Mouse (Mus musculus) kidney, embryonic 14.5 days (tissue): ENCODE results near the gene Rtn2. TPM values are rescaled to one million over a fixed set of nuclear protein-coding genes. Genes with fewer than 3 reads are reported as not detected.

ENCODE experiments used
- ATAC-seq: fragments of 200-750 bp; cut with Nextera tagmentation; 2 replicates; pipeline ENCODE4 v1.8.0; 2017; ENCODE audit warnings: moderate number of reproducible peaks, mild to moderate bottlenecking, moderate TSS enrichment, moderate library complexity; ENCODE audit not compliant: low FRiP score, low TSS enrichment
- H3K27ac ChIP-seq: fragments of 300-500 bp; sonication (generic); 2 replicates; pipeline ENCODE4 v1.5.1; 2014; ENCODE audit warnings: low read depth, mild to moderate bottlenecking, low read length, moderate library complexity, mixed read lengths
- H3K27me3 ChIP-seq: fragments of 300-500 bp; sonication (generic); 2 replicates; pipeline ENCODE4 v1.6.1; 2014; ENCODE audit warnings: mild to moderate bottlenecking, low read length; ENCODE audit not compliant: control insufficient read depth, insufficient read depth
- H3K36me3 ChIP-seq: fragments of 300-500 bp; sonication (generic); 2 replicates; pipeline ENCODE4 v1.6.1; 2014; ENCODE audit warnings: low read length, mixed read lengths; ENCODE audit not compliant: control insufficient read depth, insufficient read depth
- H3K4me1 ChIP-seq: fragments of 300-500 bp; sonication (generic); 2 replicates; pipeline ENCODE4 v1.6.1; 2014; ENCODE audit warnings: low read length, mixed read lengths; ENCODE audit not compliant: control insufficient read depth, insufficient read depth
- H3K4me2 ChIP-seq: fragments of 300-500 bp; sonication (generic); replicated peaks from 2 replicates; pipeline ENCODE4 v1.6.1; 2014; ENCODE audit warnings: low read depth, mild to moderate bottlenecking, low read length
- H3K4me3 ChIP-seq: fragments of 300-500 bp; sonication (generic); 2 replicates; pipeline ENCODE4 v1.5.1; 2014; ENCODE audit warnings: mild to moderate bottlenecking, low read length
- H3K9ac ChIP-seq: fragments of 300-500 bp; sonication (generic); 2 replicates; pipeline ENCODE4 v1.6.1; 2014; ENCODE audit warnings: low read depth, mild to moderate bottlenecking, low read length, moderate library complexity
- H3K9me3 ChIP-seq: fragments of 300-500 bp; sonication (generic); 2 replicates; pipeline ENCODE4 v1.6.1; 2016; ENCODE audit warnings: low read length; ENCODE audit not compliant: control insufficient read depth
- WGBS: fragments of 180-500 bp; shearing (Covaris S2); extraction: QIAGEN DNeasy Blood & Tissue Kit; methylation state at CpG from one replicate; pipeline ENCODE4 v1.1.7; 2014; 5-methylcytosine and 5-hydroxymethylcytosine counted together
- polyA plus RNA-seq: library from polyadenylated mRNA; unstranded; fragments of >200 nt; fragmentation: Nextera tagmentation; extraction: Ambion mirVana; gene quantifications from 2 replicates; pipeline ENCODE4 v1.2.1, GENCODE M21; 2014

The Rtn2 gene
- polyA plus RNA-seq, 1 experiment from 2014 or later: 5.4 TPM

DNA sequence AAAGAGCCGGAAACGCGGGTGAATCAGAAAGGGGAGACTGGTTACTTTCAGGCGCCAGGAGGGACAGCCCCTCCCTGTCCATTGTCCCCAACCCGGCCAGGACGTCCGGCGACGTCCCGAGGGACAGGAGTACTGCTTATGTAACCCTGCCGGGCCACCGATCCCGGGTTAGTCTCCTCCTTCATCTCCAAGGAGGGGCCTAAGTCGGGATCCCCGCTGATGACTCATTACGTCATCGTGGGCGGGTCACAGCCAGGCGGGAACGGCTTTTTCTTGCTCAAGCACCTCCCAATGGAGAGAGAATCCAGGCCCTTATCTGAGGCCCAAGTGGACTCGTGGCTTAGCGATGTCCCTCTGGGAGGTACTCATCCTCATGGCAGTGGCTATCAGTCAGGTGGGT lies 44.7 kb downstream of the Rtn2 start:
- H3K9ac ChIP-seq: peak overlapping the region; percentile 28
- H3K9me3 ChIP-seq: no peaks in the 10 kb centered on the region
- no peaks in the 10 kb centered on the region for H3K36me3 ChIP-seq
- WGBS: under 1% methylated on average over 22 of the region's 22 CpGs
- peak overlapping the region; percentile 37 for H3K4me3 ChIP-seq
- H3K4me1 ChIP-seq: peaks cover 14% of the 10 kb centered on the region
- ATAC-seq: peak; percentile 77
- peak overlapping the region; percentile 81; the same call in 1 of the 2 replicates for H3K27ac ChIP-seq
- H3K4me2 ChIP-seq: peak overlapping the region; percentile 73
- H3K27me3 ChIP-seq: peaks cover 3% of the 10 kb centered on the region; the same call in 1 of the 2 replicates

DNA sequence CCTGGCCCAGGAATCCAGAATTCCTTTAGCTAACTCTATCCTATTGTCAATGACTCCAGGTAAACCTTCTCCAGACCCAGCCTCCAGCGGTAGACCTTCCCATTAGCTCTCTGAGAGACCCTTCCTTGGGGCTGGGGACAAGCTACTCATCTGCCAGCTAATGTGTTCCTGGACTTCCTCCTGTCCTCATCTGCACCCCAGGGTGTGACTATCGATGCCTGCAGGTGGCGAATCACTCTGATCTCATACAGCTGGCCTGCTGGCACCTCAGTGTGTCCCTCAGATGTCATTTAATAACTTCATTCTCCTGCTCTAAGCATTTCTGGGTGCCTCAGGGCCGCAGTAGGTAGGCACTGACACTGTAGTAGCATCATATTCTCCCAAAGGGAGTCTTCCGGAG lies 45.4 kb downstream of the Rtn2 start:
- Histone ChIP-seq H3K36me3 (no peaks in the 10 kb centered on the region), H3K4me1 (peaks cover 16% of the 10 kb centered on the region), H3K4me2 (no peak overlapping the region), H3K4me3 (no peak overlapping the region), H3K27ac (0 out of 2 replicates have a peak overlapping the region, but pooled peaks have one; percentile 0), H3K9ac (no peak overlapping the region), H3K9me3 (no peaks in the 10 kb centered on the region), H3K27me3 (no peaks in the 10 kb centered on the region)
- no peak for ATAC-seq
- 77% methylated on average over 5 of the region's 5 CpGs for WGBS

DNA sequence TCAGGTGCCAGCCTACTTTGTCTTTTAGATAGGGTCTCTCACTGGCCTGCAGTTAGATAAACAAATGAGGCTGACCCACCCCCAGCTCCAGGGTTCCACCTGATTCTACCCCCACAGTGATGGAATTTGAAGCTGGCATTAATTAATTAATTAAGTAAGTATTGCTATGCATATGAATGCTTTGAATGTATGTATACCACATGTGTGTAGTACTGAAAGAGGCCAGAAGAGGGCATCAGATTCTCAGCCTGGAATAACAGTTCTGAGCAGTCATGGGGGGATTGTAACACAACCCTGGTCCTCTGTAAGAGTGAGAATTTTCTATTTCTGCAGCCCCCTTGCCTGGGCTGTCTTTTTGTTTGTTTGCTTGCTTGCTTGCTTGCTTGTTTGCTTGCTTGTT lies 46.0 kb downstream of the Rtn2 start:
- Histone ChIP-seq H3K27ac (no peak overlapping the region), H3K4me2 (no peak overlapping the region), H3K9ac (no peak overlapping the region), H3K4me3 (no peak overlapping the region), H3K4me1 (peaks cover 16% of the 10 kb centered on the region), H3K36me3 (no peaks in the 10 kb centered on the region), H3K27me3 (no peaks in the 10 kb centered on the region), H3K9me3 (no peaks in the 10 kb centered on the region)
- no peak for ATAC-seq

DNA sequence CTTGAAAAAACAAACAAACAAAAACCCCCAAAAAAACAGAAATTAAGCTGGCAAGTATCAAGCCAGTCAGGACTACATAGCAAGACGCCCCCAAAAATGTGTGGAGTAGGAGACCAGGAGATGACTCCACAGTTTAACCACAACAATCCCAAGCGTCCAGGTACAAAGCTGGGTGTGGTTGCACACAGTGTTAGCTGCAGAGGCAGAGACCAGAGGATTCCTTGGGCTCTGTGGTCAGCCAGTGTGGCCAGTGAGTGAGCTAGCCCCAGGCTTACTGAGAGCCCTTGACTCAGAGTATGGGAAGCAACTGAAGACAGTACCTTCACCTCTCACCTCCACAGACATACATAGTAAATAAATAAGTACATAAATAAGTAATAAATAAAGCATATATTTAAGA lies 49.5 kb downstream of the Rtn2 start:
- WGBS: 71% methylated on average over 2 of the region's 2 CpGs
- no peak overlapping the region for H3K27ac ChIP-seq
- H3K9me3 ChIP-seq: no peaks in the 10 kb centered on the region
- peaks cover 9% of the 10 kb centered on the region; the same call in 1 of the 2 replicates for H3K4me1 ChIP-seq
- H3K4me2 ChIP-seq: no peak overlapping the region
- H3K4me3 ChIP-seq: no peak overlapping the region
- H3K36me3 ChIP-seq: no peaks in the 10 kb centered on the region
- no peak for ATAC-seq
- no peak overlapping the region for H3K9ac ChIP-seq
- H3K27me3 ChIP-seq: no peaks in the 10 kb centered on the region

DNA sequence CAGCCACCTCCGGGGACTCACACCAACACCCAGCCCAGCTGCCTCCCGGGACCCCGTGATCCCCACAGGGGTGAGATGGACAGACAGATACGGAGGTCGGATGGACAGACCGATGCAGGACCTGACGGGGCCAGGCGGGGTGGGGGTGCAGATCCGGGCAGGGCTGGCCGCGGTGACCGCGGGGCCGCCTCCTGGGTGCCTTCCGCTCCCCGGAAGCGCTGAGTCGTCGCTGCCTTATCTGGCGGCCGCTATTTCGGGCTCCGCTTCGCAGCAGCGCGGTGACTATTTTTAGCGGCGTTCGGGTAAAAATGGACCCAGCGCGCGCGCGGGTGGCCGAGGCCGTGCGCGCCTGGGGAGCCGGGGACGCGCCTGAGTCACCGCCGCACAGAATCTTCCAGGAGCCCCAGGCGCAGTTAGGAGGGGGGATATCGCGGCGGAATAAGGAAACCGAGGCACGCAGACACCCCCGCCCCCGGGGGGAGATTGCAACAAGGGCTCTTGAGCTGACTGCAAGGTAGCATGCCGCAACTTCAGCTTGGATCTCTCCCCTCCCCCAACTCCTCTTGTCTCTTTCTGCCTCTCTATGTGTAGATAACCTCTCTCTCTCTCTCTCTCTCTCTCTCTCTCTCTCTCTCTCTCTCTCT lies 50.4 kb downstream of the Rtn2 start:
- Histone ChIP-seq H3K9ac (peak overlapping the region; percentile 68), H3K27me3 (no peaks in the 10 kb centered on the region), H3K9me3 (no peaks in the 10 kb centered on the region), H3K36me3 (no peaks in the 10 kb centered on the region), H3K4me2 (peak overlapping the region; percentile 90), H3K27ac (no peak overlapping the region), H3K4me3 (peak overlapping the region; percentile 65), H3K4me1 (0 out of 2 replicates have a peak, but pooled peaks cover 3% of the 10 kb centered on the region)
- under 1% methylated on average over 51 of the region's 52 CpGs for WGBS
- peak; percentile 40 for ATAC-seq

DNA sequence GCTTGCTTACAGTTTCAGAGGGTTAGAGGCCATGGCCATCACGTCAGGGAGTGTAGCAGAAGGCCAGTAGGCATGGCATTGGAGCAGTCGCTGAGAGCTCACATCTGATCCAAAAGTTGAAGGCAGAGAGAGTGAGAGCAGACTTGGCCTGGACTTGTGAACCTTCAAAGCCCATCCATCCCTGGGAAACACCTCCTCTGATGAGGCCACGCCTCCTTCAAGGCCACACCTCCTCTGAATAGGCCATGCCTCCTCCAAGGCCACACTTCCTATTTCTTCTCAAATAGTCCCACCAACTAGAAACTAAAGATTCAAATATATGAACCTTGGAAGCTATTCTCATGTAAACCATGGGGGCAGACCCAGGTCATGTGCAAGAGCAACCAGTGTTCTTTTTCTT lies 53.2 kb downstream of the Rtn2 start:
- H3K9ac ChIP-seq: no peak overlapping the region
- H3K27ac ChIP-seq: no peak overlapping the region
- H3K4me3 ChIP-seq: no peak overlapping the region
- WGBS: 45% methylated on average over 3 of the region's 3 CpGs
- H3K27me3 ChIP-seq: no peaks in the 10 kb centered on the region
- no peak overlapping the region for H3K4me2 ChIP-seq
- H3K36me3 ChIP-seq: no peaks in the 10 kb centered on the region
- no peaks in the 10 kb centered on the region for H3K9me3 ChIP-seq
- no peak for ATAC-seq
- 0 out of 2 replicates have a peak, but pooled peaks cover 3% of the 10 kb centered on the region for H3K4me1 ChIP-seq

DNA sequence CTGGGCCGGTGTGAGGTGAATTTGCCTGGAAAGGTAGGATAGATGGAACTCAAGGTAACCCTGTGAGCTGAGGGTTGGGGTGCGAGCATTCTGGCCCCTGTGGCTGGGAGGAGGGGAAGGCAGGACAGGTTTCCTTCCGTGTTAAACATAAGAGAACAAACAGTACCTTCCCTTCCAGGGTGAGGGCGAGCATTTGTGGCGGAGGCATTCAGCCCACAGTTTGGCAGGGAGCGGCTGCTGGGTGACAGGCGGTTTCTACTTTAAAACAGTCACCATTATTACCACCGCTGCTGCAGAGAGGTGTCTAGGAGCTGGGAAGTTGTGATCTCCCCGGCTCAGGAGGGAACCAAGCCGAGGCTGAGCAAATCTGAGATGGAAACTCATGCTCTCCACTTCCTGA lies 54.7 kb downstream of the Rtn2 start:
- no peak for ATAC-seq
- no peaks in the 10 kb centered on the region for H3K9me3 ChIP-seq
- H3K36me3 ChIP-seq: no peaks in the 10 kb centered on the region
- H3K4me3 ChIP-seq: no peak overlapping the region
- 0 out of 2 replicates have a peak, but pooled peaks cover 7% of the 10 kb centered on the region for H3K4me1 ChIP-seq
- no peak overlapping the region for H3K4me2 ChIP-seq
- H3K9ac ChIP-seq: no peak overlapping the region
- peaks cover 4% of the 10 kb centered on the region; the same call in 1 of the 2 replicates for H3K27me3 ChIP-seq
- no peak overlapping the region for H3K27ac ChIP-seq
- WGBS: 61% methylated on average over 10 of the region's 10 CpGs

GRCm38 (mm10) chr7:19338060-19338459 lies 55.6 kb downstream of the Rtn2 start:
- Histone ChIP-seq H3K36me3 (no peaks in the 10 kb centered on the region), H3K27me3 (peaks cover 8% of the 10 kb centered on the region; the same call in 1 of the 2 replicates), H3K4me1 (0 out of 2 replicates have a peak, but pooled peaks cover 7% of the 10 kb centered on the region), H3K27ac (no peak overlapping the region), H3K9ac (no peak overlapping the region), H3K4me3 (no peak overlapping the region), H3K9me3 (no peaks in the 10 kb centered on the region), H3K4me2 (no peak overlapping the region)
- no peak for ATAC-seq
- WGBS: 39% methylated on average over 2 of the region's 2 CpGs

DNA sequence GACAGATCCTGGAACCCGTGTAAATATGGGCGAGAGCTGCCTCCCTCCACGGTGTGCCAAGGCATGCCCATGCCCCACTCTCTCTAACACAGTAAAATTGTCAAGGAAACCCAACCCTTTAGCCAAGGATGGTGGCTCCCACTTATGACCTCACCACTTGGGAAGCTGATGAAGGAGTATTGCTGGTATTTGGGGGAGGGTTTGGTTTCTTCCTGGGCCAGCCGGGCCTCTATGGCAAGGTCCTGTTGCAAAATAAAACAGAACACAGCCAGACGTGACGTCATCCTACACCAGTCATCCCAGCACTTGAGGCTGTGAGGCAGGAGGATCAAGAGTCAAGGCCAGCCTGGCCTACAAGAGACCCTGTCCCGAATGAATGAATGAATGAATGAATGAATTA lies 56.2 kb downstream of the Rtn2 start:
- no peak overlapping the region for H3K4me2 ChIP-seq
- H3K4me1 ChIP-seq: 0 out of 2 replicates have a peak, but pooled peaks cover 7% of the 10 kb centered on the region
- H3K27ac ChIP-seq: no peak overlapping the region
- peaks cover 8% of the 10 kb centered on the region; the same call in 1 of the 2 replicates for H3K27me3 ChIP-seq
- WGBS: 66% methylated on average over 7 of the region's 7 CpGs
- H3K36me3 ChIP-seq: no peaks in the 10 kb centered on the region
- H3K9me3 ChIP-seq: no peaks in the 10 kb centered on the region
- H3K4me3 ChIP-seq: no peak overlapping the region
- ATAC-seq: no peak
- no peak overlapping the region for H3K9ac ChIP-seq
